Mouse (Mus musculus): ENCODE measurements around the gene Armh3. TPM values are rescaled to one million over a fixed set of nuclear protein-coding genes. Genes with fewer than 3 reads are reported as not detected.

Gene Armh3
- polyA plus RNA-seq, 1 experiment from 2014 or later = 13.6 TPM

DNA sequence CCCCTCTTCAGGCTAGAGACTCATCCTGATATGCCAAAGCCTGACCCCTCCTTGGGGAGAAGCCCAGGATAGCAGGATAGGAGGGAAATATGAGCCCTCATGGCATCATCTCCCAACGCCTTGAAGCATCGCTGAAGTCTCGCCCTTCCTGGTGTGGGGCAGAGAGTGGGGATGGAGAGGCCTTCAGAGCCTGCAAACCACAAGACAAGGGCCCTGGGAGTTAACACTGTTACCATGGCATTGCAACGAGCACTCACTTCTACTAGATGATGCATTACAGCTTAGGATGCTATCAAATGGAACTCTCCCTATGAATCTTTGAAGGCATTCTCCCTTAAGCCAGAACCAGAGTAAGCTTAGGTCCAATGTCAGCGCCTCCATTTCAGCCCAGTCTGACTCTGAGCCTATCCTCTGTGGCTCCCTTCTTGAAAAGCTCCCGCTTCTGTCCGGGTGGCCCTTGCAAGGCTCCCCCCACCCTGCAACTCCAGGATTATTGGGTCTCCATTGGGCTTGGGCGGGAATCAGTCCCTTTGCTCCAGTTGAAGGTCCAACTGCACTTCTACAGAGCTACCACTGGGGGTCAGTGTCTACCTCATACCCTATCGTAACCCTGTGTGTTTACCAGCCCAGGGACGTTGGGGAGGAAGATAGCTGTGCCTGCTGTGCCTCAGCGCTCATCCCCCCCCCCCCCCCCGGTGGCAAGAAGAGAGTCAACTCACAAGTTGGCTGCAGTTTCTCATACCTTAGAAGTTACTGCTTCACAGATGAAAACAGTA lies 193.5 kb downstream of the Armh3 start:
- Histone ChIP-seq H3K4me2 (peak overlapping the region; percentile 43; the same call in 1 of the 2 replicates), H3K36me3 (no peaks in the 10 kb centered on the region)
- WGBS = 21% methylated on average over 12 of the region's 12 CpGs

DNA sequence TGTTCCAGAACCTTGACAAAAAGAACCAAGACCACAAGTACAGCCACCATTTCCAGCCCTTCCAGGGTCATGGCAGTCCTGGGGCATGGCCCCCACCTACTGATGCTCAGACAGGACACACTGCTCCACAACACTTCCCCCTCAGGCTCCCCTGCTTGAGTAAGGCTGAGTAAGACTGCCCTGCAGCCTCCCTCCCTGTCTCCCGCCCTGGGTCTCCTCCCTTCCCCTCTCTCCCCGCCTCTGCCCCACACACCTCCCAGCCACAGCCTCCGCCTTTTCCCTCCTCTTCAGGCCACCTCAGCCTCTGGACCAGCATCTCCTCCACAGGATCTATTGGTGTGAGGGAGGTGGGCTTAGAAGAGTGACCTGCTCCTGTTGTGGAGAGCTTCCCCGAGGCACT lies 194.9 kb downstream of the Armh3 start:
- no peak overlapping the region for H3K27ac ChIP-seq (ENCODE audit: poor library complexity, severe bottlenecking)
- no peak for ATAC-seq (ENCODE audit: insufficient number of reproducible peaks, low FRiP score)
- WGBS = 26% methylated on average over 4 of the region's 4 CpGs
- no peaks in the 10 kb centered on the region for H3K36me3 ChIP-seq
- 0 out of 2 replicates have a peak, but pooled peaks cover 13% of the 10 kb centered on the region for H3K27me3 ChIP-seq (replicated peaks)
- 0 out of 2 replicates have a peak, but pooled peaks cover 5% of the 10 kb centered on the region for H3K4me1 ChIP-seq (replicated peaks)
- H3K9ac ChIP-seq = no peak overlapping the region
- no peaks in the 10 kb centered on the region for H3K9me3 ChIP-seq (replicated peaks)
- no peak overlapping the region for H3K4me2 ChIP-seq
- H3K4me3 ChIP-seq = no peak overlapping the region

More for the DNA sequence above, 193.5 kb downstream of the Armh3 start:
- 0 out of 2 replicates have a peak, but pooled peaks cover 5% of the 10 kb centered on the region for H3K4me1 ChIP-seq (replicated peaks)
- H3K27me3 ChIP-seq (replicated peaks) = 0 out of 2 replicates have a peak, but pooled peaks cover 13% of the 10 kb centered on the region
- H3K4me3 ChIP-seq = no peak overlapping the region
- ATAC-seq (ENCODE audit: insufficient number of reproducible peaks, low FRiP score) = peak; percentile 42; the same call in 1 of the 2 replicates
- H3K9ac ChIP-seq = no peak overlapping the region
- no peaks in the 10 kb centered on the region for H3K9me3 ChIP-seq (replicated peaks)
- no peak overlapping the region for H3K27ac ChIP-seq (ENCODE audit: poor library complexity, severe bottlenecking)

DNA sequence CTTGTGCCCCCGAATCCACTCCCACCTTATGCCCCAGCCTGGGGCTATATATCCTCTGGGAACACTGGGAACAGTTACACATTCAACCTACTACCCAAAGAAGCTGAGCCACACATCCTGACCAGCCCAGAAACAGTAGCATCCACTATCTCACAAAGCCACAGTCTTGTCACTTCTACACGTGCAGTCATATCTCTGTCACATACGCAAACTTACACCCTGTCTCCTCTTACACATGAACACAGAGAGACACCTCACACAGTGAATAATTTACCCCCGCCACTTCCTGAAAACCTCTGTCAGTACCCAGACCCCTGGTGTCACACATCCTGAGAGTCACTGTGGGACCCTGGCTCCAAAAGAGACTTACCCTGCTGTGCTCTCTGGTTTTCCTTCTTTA lies 195.6 kb downstream of the Armh3 start:
- Histone ChIP-seq H3K36me3 (no peaks in the 10 kb centered on the region), H3K4me2 (no peak overlapping the region), H3K9me3 (replicated peaks) (no peaks in the 10 kb centered on the region), H3K4me1 (replicated peaks) (0 out of 2 replicates have a peak, but pooled peaks cover 5% of the 10 kb centered on the region), H3K27me3 (replicated peaks) (0 out of 2 replicates have a peak, but pooled peaks cover 13% of the 10 kb centered on the region), H3K4me3 (no peak overlapping the region), H3K9ac (no peak overlapping the region), H3K27ac (ENCODE audit: poor library complexity, severe bottlenecking) (no peak overlapping the region)
- ATAC-seq (ENCODE audit: insufficient number of reproducible peaks, low FRiP score) = no peak
- 47% methylated on average over 4 of the region's 4 CpGs for WGBS

DNA sequence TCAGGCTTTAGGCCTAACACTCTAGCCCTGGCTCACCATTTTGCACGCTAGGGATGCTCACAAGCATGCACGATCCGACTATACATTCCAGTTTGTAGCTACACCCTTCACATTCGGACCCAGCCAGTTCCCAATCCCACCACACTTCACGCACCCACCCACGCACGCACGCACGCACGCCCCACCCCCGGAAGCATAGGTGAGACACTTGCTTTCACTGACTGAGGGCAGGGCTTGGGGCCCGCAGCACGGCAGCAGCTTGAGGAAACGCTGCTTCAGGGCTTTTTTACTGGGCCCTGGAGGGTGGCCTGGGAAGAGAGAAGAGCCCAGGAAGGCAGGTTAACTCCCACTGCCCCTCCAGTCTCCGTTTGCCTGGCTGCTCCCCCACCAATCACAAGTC lies 201.4 kb downstream of the Armh3 start:
- Histone ChIP-seq H3K9ac (no peak overlapping the region), H3K4me2 (no peak overlapping the region), H3K36me3 (no peaks in the 10 kb centered on the region), H3K27ac (ENCODE audit: poor library complexity, severe bottlenecking) (no peak overlapping the region), H3K9me3 (replicated peaks) (no peaks in the 10 kb centered on the region), H3K4me3 (no peak overlapping the region), H3K4me1 (replicated peaks) (peaks cover 9% of the 10 kb centered on the region; the same call in 1 of the 2 replicates), H3K27me3 (replicated peaks) (peaks cover 7% of the 10 kb centered on the region)
- no peak for ATAC-seq (ENCODE audit: insufficient number of reproducible peaks, low FRiP score)
- WGBS = 77% methylated on average over 15 of the region's 15 CpGs

DNA sequence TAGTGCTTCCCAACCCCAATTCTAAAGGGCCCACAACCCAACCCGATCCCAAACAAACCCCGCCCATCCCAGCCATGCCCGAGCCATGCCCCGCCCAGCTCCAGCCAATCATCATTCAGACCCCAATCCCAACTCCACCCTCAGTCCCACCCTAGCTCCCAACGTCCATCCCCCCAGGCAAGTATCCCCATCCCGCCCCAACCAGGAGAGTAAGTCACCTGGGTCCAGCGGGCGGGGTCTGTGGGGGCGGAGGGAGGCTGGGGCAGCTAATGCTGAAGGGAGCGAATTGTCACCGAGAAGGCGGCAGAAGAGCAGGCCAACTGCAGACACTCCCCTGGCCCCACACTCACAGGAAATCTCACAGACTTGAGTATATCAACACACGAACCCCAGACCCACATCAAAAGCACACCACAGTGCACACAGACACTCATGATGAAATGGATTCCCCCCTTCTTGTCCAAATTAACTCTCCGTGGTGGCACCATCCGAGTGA lies 202.2 kb downstream of the Armh3 start:
- Histone ChIP-seq H3K27me3 (replicated peaks) (peaks cover 3% of the 10 kb centered on the region), H3K4me3 (peak overlapping the region; percentile 13; the same call in 1 of the 2 replicates), H3K27ac (ENCODE audit: poor library complexity, severe bottlenecking) (no peak overlapping the region), H3K4me1 (replicated peaks) (peaks cover 9% of the 10 kb centered on the region; the same call in 1 of the 2 replicates), H3K9me3 (replicated peaks) (no peaks in the 10 kb centered on the region), H3K4me2 (peak overlapping the region; percentile 58), H3K36me3 (no peaks in the 10 kb centered on the region), H3K9ac (peak overlapping the region; percentile 49; the same call in 1 of the 2 replicates)
- ATAC-seq (ENCODE audit: insufficient number of reproducible peaks, low FRiP score) = peak; percentile 57; the same call in 1 of the 2 replicates
- 15% methylated on average over 15 of the region's 15 CpGs for WGBS

DNA sequence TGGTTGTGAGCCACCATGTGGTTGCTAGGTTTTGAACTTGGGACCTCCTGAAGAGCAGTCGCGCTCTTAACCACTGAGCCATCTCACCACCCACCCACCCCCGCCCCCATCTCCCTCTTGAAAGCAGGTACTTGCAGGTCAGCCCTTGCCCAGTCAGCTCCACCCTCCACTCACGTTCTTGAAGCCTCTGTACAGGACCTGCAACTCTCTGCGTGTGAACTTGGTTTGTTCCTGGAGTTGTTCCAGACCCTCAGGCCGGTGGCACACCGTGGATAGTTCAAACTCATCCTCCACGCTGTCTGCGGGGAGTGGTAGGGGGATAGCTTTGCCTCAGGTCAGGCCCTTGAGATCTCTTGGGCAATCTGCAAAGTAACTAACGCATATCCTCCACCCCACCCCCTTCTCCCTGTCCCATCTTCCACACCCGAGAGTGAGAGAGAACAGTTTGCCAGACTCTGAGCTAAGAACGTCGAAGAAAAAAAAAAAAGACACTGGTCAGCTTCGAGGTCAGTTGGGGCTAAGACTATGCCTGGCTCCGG lies 202.8 kb downstream of the Armh3 start:
- 28% methylated on average over 15 of the region's 15 CpGs for WGBS
- H3K27ac ChIP-seq (ENCODE audit: poor library complexity, severe bottlenecking) = no peak overlapping the region

DNA sequence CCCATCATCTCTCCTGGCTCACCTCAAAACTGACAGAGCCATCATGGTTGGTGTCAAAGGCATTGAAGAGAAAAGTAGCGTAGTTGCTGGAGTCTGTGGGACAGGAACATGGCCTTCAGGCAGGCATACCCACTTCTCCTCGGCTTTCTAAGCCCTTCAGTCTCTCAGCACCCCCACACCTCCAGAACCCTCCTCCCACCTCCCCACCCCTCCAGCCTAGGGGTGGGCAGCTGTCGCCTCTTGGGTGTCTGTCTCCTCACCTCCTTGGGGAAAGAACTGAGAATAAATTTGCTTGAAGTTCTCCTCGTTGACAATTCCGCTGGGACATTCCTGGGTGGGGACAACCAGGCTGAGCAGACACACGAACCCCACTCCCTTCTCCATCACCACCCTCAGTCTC lies 203.6 kb downstream of the Armh3 start:
- H3K27ac ChIP-seq (ENCODE audit: poor library complexity, severe bottlenecking) = no peak overlapping the region
- peaks cover 9% of the 10 kb centered on the region; the same call in 1 of the 2 replicates for H3K4me1 ChIP-seq (replicated peaks)
- 61% methylated on average over 6 of the region's 6 CpGs for WGBS
- H3K4me3 ChIP-seq = no peak overlapping the region
- H3K9me3 ChIP-seq (replicated peaks) = no peaks in the 10 kb centered on the region
- ATAC-seq (ENCODE audit: insufficient number of reproducible peaks, low FRiP score) = no peak
- no peaks in the 10 kb centered on the region for H3K36me3 ChIP-seq
- H3K27me3 ChIP-seq (replicated peaks) = peaks cover 3% of the 10 kb centered on the region
- H3K4me2 ChIP-seq = no peak overlapping the region
- no peak overlapping the region for H3K9ac ChIP-seq

More for the DNA sequence above, 202.8 kb downstream of the Armh3 start:
- H3K4me1 ChIP-seq (replicated peaks) = peaks cover 9% of the 10 kb centered on the region; the same call in 1 of the 2 replicates
- H3K4me3 ChIP-seq = peak overlapping the region; percentile 13; the same call in 1 of the 2 replicates
- no peak overlapping the region for H3K9ac ChIP-seq
- no peak for ATAC-seq (ENCODE audit: insufficient number of reproducible peaks, low FRiP score)
- peak overlapping the region; percentile 58 for H3K4me2 ChIP-seq
- no peaks in the 10 kb centered on the region for H3K9me3 ChIP-seq (replicated peaks)
- no peaks in the 10 kb centered on the region for H3K36me3 ChIP-seq
- peaks cover 3% of the 10 kb centered on the region for H3K27me3 ChIP-seq (replicated peaks)

DNA sequence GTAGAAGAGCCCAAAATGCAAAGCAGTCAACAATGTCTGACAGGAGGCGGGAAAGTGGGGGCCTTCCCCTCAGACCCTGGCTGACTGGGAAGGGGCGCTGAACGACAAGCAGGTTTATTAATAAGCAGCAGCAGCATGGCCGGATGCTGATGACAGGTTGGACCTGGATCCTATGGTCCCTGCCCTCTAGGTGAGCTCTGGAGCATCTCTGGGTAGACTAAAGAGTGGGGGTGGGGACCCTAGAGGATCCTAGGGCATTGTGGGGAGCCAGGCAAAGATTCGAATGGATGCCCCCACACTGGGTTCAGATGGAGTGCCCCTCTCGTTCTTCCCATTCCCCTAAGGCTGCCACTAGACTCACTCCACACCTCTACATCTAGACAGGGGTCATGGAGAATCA lies 205.9 kb downstream of the Armh3 start:
- Histone ChIP-seq H3K27ac (ENCODE audit: poor library complexity, severe bottlenecking) (no peak overlapping the region), H3K27me3 (replicated peaks) (peaks cover 3% of the 10 kb centered on the region), H3K9me3 (replicated peaks) (no peaks in the 10 kb centered on the region), H3K4me2 (no peak overlapping the region), H3K36me3 (no peaks in the 10 kb centered on the region), H3K4me1 (replicated peaks) (peaks cover 9% of the 10 kb centered on the region; the same call in 1 of the 2 replicates), H3K4me3 (no peak overlapping the region), H3K9ac (no peak overlapping the region)
- WGBS = 75% methylated on average over 6 of the region's 6 CpGs
- ATAC-seq (ENCODE audit: insufficient number of reproducible peaks, low FRiP score) = no peak

DNA sequence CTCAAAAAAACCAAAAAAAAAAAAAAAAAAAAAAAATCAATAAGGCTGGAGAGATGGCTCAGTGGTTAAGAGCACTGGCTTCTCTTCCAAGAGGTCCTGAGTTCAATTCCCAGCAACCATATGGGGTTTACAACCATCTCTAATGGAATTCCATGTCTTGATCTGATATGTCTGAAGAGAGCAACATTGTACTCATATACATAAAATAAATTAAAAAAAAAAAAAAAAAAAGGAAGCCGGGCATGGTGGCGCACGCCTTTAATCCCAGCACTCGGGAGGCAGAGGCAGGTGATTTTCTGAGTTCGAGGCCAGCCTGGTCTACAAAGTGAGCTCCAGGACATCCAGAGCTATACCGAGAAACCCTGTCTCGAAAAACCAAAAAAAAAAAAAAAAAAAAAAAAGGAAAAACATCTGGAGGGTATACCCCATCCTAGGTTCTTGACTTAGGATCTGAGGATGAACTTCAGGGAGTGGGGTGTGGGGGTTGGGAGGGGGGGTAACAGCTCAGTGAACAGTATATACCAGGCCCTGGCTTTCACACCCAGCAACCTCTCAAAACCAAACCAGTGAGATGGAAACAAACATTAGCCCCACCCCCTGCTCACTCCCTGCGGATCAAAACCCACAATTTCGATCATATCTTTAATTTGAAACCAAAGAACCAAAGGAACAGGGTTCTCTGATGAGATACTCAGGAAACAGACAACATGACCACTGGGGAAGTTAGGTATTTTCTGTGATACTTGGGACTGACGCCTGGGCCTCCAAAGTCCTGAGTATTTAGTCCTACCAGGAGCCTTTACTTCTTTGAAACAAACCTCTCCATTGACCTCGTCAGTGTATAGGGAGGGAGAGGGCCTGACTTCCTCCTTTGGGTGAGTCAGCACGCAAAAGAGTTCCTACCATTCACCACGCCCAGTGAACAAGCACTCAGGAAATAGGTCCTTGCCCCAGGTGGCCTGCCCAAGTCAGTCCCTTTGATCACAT lies 208.1 kb downstream of the Armh3 start:
- Histone ChIP-seq H3K9me3 (replicated peaks) (no peaks in the 10 kb centered on the region), H3K27ac (ENCODE audit: poor library complexity, severe bottlenecking) (no peak overlapping the region), H3K4me3 (no peak overlapping the region), H3K36me3 (no peaks in the 10 kb centered on the region), H3K4me1 (replicated peaks) (peaks cover 5% of the 10 kb centered on the region; the same call in 1 of the 2 replicates), H3K9ac (no peak overlapping the region), H3K4me2 (no peak overlapping the region), H3K27me3 (replicated peaks) (no peaks in the 10 kb centered on the region; the same call in 1 of the 2 replicates)
- ATAC-seq (ENCODE audit: insufficient number of reproducible peaks, low FRiP score) = peak; percentile 90
- 75% methylated on average over 13 of the region's 13 CpGs for WGBS

DNA sequence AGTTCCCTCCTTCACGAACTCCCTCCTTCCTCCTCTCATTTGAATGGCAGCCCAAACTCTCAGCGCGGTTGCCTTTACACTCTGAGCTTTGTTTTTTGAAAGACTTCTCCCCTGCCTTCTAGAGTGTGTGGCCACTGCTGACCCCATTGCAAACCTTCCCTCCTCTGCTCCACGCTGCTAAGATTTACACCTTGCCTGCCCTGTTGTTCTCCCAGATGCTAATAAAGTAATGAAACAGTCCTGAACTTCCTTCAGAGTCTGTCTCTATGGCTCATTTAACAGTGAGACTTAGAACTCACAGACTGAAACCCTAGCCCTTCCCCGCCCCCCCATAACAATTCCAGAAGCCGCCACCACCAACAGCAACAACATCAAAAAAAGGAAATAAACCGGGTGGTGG lies 208.9 kb downstream of the Armh3 start:
- Histone ChIP-seq H3K27ac (ENCODE audit: poor library complexity, severe bottlenecking) (no peak overlapping the region), H3K36me3 (no peaks in the 10 kb centered on the region), H3K9me3 (replicated peaks) (no peaks in the 10 kb centered on the region), H3K4me1 (replicated peaks) (peaks cover 5% of the 10 kb centered on the region; the same call in 1 of the 2 replicates), H3K4me3 (no peak overlapping the region), H3K4me2 (no peak overlapping the region), H3K9ac (no peak overlapping the region), H3K27me3 (replicated peaks) (no peaks in the 10 kb centered on the region)
- WGBS = 80% methylated on average over 7 of the region's 7 CpGs
- ATAC-seq (ENCODE audit: insufficient number of reproducible peaks, low FRiP score) = no peak
